Mouse (Mus musculus) WW6 (cell line): ENCODE data around the gene Epha1.

Experiments
- DNase-seq: peaks from one replicate; pipeline ENCODE4 v3.0.0-alpha.2; 2013; ENCODE audit warnings: low read depth, low spot score

Gene Epha1

DNA sequence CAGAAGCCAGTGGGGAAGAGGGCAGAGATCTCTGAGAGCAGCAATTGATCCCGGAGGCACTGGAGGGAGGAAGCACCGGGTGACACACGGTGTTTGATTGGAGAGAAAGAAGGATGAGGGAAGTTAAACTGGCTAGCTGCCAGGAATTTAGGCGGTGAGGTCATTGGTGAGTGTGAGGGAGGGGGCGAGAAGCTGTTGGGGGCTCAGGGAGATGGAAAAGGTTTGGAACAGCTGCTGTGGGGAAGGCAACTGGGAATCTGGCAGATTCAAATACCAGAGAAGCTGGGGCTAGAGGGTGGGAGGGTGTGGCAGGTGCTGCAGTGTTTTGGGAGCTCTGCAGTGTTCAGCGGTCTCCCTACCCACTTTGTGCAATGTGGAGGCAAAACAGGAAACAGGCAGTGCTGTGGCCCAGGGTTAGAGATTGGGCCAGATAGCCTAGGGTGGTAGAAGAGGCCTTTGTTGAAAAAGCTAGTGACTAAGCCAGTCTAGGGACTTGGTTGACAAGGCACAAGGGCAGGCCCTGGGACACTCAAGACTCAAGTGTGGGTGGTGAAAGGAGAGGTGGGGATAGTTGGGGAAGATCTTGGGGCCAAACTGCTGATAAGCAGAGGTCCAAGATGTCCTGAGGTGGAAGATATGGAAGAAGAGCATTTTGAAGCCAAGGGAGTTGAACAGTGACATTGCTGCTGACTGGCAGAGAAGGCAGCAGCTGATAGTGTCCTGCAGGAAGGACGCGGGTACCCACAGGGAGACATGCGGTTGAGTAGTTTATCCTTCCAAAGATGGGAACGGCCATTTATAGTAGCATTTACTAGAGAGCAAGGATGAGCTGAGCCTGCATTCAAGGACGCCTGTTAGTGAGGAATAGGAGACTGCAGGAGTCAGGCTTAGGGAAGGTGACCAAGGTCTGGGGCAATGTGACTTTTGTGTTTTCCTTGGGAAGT lies 18.7 kb downstream of the Epha1 start:
- DNase-seq, result no peak

DNA sequence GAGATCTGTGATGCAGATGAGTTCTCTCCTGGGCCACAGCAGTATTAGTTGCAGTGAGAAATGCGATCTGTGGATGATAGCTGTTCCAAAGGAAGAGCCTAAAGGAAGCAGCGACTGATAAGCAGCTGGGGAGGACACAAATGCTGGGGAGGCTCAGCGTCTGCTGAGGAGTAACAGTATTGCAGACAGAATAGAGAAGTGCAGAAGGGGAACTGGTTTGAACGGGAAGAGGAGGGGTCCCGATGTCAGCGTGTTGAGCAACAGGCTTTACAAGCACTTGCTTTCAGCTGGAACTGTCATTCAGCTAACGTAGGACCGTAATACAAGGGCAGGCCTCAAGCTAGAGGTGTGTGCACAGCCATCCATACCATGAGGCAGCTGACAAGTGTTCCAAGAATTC lies 19.9 kb downstream of the Epha1 start:
- DNase-seq, result no peak

DNA sequence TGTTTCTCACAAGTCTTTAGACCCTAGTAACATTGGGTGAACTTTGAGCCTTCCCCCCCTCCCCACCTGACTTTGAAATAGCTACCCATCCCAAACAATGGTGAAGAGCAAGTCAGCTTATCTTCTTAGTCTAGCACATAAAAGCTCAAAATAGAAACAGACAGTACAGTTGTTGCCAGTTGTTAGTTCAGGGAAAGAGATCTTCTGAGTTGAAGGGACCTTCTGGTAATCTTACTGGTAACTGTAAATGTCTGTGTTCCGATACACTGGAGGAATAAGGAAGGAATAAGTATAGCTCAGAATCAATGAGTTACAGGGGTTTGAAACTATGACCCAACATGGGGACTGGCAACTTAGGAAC lies 20.6 kb downstream of the Epha1 start:
- DNase-seq, result no peak

DNA sequence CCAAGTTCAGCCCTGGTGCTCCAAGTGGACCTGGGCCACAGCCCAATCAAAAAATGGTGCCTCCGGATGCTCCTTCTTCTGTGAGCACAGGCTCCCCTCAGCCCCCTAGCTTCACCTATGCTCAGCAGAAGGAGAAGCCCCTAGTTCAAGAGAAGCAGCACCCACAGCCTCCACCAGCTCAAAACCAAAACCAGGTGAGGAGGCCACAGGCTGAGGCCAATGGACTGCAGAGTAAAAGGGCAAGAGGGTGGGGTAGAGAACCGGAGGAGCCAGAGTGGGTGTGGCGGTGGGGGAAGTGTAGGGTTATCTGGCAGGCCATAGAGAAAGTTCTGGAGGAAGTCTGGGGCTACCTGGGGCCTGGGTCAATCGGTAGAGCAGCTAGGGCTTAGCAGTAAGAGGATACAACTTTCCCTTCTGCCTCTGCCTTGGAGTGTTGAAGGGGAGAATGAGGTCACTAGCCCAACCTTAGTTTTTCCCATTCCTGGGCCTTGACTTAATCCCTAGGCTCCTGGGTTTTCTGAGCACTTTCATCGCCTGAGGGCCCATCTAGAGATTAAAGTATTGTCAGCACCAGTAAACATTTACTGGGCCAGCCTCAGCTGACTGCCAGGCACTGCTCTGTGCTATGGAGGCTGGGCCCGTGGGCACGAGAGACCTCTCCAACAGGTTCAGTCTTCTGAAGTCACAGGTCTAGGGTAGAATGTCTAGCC lies 21.1 kb downstream of the Epha1 start:
- DNase-seq, result no peak

DNA sequence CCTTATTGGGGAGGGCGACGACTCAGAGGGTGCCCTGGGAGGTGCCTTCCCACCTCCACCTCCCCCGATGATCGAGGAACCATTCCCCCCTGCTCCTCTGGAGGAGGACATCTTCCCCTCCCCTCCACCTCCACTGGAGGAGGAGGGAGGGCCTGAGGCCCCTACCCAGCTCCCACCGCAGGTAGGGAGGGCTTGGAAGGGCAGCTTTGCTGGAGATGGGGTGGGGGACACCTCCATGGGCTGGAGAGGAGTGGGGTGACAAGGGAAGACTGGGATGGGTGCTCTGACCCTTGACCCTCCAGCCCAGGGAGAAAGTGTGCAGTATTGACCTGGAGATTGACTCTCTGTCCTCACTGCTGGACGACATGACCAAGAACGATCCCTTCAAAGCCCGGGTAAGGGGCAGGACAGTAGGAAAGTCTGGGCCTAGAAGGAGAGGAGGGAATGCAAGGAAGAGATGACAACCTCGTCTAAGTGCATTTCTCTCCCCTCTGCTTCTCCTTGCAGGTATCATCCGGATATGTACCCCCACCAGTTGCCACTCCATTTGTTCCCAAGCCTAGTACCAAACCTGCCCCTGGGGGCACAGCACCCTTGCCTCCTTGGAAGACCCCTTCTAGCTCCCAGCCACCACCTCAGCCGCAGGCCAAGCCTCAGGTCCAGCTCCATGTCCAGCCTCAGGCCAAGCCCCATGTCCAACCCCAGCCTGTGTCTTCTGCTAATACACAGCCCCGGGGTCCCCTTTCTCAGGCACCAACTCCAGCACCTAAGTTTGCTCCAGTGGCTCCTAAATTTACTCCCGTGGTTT lies 21.9 kb downstream of the Epha1 start:
- no peak for DNase-seq

DNA sequence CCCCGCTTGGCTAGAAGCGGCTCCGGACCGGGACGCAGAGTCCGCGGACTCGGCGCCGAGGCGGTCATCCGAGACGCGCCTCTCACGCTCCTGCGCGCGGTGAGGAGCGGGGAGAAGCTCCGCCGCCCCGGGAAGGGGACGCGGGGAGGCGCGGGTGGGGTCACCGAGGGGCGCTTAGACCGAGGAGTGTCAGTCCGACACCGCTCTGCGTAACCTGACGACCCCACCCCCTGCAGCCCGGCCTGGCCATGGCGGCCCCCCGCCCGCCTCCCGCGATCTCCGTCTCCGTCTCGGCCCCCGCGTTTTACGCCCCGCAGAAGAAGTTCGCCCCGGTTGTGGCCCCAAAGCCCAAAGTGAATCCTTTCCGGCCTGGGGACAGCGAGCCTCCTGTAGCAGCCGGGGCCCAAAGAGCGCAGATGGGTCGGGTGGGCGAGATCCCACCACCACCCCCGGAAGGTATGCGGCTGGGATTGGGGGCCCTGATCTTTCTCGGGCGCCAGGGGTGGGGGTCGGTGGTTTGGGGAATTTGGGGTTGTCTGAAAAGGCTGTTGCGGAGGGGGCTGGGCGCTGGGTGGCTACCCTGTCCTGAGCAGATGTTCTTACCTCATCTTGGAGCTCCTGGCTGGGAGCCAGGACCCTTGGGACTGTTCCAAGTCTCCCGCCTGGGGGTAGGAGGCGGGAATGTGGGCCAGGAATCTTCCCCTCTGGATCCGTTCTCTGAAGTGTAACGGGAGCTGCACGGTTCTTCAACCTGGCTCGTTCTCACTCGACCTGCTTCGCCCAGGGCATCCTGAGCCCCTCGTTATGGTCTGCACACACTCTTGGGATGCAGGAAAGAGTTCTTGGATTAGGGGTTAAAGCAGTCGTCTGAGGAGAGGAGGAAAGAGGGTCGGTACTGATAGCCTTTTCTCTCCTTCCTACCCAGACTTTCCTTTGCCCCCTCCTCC lies 22.8 kb downstream of the Epha1 start:
- peak; percentile 42 for DNase-seq

DNA sequence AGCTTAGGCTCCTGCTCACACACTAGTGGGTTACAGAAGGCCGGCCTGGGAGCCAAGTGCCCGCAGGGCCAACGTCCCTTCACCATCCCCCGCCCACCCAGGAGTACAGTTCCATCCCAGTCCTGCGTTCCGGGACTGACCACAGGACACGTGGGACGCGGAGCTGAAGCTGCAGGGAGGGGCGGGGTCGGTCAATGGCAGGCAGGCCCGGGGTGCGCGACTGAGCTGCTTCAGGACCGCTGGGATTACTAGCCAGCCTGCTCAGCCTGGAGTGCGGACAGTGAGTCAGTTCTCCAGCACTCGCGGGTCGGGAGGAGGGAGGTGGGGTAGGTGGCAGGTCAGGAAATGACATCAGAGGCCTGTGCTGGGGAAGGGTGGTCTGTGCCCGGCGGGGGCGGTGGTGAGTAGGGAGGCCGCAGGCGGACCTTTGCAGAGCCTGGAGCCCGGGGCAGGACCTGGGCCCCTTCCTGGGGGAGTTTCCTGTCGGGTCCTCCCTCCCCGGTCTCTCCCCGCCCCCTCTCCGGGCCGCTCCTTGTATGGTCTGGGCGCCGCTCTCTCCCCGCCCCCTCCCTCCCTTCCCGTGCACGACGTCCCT lies 23.5 kb downstream of the Epha1 start, which contains the start of gene Zyx:
Zyx (plus strand) TSS at position 205 of the 595 bp plus-strand sequence.
- peak; percentile 60 for DNase-seq

DNA sequence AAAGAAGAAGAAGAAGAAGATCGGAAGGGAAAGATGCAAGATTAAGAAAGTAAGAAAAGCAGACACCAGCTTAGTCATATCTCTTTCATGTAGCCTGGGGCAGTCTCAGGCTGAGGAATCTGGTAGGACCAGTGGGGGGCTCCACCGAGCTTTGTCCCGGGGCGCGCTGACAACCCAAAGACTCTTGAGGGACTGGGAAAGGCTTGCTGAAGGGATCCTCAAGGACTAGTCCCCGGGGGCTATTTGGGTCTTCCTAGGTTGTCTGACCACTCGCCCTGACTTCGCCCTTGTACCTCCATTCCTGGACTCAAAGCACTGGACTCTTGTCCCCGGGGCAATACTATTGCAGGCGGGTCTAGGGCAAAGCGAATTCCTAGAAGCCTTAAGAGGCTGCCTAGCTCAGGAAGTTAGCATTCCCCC lies 24.1 kb downstream of the Epha1 start:
- DNase-seq, result no peak

DNA sequence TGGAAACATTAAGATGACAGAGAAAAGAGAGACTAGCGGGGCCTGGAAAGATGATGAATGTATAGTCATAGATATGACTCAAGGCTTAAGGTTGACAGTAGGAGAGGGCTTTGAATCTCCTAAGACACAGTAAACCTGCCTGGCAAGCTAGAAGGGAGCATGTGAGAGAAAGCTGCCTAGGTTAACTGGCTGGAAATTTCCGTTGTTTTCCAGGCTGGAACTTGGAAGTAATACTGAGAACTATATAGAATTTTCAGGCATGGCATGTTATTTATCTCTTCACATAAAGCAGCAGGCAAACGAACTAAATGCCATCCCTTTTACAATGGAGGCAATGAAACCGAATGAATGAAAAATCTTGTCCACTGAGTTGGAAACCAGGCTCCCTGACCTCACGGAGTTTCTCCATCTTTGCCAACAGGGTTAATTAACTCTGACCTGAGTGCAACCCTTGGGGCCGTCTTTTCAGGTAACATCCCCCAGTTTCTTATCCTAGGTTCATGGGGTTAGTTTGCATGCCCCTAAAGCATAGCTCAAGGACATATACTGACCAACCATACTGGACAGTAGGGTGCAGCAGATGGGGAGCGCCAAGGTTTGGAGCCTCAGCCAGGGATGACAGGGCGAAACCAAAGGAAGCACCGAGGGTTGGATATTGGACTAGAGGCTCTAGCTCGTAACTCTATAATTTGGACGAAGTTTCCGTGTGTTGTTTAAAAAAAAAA lies 24.6 kb downstream of the Epha1 start:
- DNase-seq, result no peak

DNA sequence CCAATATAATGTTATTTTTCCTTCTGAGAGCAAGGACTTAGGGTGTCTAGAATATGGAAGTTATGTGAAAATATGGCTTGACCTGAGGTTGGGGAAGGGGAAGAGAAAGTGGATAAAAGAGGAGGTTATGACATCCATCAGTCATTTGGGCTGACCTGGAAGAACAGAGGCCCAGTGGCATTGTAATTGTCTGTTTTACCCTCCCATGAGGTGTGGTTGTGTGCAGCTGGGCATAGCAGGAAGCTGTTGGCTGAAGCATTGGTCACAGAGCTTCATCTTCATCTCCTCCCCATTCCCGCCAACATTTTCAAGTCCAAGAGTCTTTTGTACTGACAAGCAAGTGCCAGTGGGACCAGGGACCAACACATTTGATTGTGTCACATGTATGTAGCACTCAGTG lies 28.8 kb downstream of the Epha1 start:
- no peak for DNase-seq

DNA sequence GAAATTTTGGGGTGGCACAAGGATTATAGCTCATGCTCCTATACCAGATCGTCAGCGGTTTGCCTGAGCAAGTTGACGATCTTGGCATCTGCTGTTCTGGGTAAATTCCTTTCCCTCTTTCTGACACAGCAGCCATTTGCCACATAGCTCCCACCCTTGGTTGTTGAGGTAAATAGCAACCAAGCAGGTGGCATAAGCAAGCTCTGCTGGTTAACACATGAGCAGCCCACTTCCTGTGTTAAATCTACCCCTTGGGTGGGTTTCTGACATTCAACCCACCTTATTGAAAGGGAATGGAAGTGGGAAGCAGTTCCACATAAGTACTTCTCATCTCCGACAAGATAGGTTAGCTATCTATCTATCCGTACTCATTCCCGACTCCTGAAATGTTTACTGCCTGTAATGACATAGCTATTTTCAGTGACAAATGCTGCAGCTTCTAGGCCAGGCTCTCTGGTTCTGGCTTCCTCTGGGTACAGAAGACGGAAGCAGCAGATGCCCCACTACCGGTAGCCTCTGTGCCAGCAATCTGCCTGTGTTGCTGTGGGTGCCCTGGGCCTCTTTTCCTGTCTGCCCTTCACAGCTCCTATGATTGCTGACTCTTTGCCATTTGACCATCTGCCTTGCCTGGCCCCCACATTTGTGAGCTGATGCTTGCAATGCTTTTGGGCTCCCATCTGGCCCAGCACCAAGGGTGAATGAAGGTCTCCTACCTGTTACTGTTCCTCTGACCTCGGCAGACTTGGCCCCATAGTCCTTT lies 29.5 kb downstream of the Epha1 start:
- DNase-seq, result no peak

DNA sequence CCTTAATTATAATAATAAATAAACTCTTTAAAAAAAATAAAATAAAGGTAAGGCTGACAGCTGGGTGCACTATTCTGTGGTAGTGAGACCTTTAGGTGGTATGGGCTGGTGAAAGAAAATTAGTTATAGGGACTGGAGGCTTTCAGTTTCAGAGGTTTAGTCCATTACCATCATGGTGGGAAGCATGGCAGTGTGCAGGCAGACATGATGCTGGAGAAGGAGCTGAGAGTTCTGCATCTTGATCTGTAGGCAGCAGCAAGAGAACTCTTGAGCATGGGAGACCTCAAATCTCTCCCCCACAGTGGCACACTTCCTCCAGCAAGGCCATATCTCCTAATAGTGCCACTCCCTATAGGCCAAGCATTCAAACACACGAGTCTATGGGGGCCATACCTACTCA lies 30.9 kb downstream of the Epha1 start:
- no peak for DNase-seq

DNA sequence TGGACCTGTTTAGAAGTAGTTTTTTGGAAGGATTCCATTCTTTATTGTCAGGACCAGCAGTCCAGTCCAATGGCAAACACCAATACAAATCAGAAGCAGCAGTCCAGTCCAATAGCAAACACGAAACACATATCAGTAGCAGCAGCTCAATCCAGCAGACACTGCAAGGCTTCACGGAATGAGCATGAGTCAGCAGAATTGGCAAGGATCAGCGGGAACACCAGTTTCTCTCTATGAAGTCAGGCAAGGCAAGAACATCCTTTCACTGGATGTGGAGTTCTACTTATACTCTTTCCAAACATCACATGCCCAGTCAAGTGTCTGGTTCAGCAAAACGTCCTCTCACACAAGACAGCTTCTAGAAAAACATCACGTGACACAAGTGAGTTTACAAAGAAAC lies 33.1 kb downstream of the Epha1 start:
- DNase-seq, result no peak

DNA sequence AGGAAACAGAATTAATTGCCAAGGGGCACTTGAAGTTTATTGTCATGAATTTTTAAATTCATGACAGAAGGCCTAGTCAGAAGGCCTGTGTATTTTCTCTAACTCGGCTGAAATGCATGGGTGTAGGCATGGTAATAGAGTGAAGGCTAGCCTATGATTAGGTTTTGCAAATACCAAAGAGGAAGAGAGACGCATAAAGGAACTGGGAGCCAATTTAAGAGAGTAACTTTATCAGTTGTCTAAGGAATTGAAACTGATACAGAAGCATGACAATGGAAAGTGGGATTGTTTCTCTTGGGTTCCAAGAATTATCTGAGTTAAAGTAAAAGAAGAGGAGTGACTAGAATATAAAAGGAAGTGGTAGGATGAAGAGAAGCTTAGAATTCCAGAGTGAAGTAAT lies 33.9 kb downstream of the Epha1 start:
- DNase-seq, result no peak

DNA sequence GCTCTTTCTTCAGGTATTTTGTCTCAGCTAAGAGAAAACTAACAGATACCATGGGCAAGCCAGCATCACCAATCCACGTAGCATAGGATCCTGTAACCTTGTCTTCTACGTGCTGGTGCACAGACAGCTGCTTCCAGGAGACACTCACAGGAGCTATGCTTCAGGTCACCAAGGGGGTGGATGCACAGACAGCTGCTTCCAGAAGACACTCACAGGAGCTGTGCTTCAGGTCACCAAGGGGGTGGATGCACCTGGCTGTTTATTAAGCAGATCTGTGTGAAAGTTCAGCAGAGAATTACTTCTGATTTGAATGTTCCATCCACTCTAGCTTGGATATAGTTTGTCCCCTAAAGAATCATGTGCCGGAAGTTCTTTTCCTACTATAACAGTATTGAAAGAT lies 42.1 kb downstream of the Epha1 start:
- no peak for DNase-seq

DNA sequence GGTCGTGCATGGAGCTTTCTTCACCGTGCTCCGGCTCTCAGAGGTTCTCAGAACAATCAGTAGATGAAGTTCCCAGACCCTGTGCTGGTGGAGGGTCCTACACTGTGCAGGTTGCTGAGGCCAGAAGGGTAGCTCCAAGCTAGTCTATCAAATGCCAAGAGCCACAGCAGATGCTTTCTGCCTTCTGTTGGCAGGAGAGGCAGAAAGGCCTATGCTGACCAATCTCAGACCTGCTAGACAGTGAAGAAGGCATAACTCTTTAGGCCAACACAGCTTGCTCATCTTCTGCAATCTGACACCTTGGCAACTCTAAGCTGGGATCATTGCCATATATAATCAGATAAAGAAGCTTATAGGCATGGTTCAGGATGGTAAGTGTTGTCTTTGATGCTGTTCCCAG lies 42.9 kb downstream of the Epha1 start:
- no peak for DNase-seq

DNA sequence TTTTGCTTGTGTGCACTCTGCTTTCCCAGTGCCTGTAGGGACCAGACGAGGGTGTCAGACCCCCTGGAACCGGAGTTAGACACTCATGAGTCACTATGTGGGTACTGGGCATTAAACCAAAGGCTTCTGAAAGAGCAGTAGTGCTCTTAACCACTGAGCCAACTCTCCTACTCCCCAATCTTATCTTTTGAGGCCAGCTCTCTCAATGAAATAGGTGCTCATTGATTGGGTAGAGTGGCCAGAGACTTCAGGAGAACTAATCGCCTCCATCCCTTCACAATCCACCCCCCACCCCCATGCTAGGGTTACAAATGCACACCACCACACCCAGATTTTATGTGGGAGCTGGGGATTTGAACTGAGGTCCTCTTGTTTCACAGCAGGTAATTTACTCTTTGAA lies 44.3 kb downstream of the Epha1 start:
- no peak for DNase-seq

DNA sequence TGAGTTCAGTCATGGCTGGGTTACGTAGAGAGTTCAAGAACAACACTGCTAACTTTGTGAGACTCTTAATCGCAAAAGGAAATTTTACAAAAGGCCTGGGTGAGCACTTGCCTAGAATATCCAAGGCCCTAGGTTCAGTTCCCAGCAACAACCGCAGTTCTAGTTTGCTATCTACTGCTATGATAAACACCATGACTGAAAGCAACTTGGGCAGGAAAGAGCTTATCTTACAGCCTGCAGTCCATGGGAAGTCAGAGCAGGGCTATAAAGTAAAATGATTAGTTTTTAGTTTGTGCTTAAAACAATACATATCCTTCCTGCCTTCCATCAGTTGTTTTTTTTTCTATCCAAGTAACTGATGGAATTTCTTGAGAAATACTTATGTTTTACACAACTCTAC lies 46.6 kb downstream of the Epha1 start:
- no peak for DNase-seq

DNA sequence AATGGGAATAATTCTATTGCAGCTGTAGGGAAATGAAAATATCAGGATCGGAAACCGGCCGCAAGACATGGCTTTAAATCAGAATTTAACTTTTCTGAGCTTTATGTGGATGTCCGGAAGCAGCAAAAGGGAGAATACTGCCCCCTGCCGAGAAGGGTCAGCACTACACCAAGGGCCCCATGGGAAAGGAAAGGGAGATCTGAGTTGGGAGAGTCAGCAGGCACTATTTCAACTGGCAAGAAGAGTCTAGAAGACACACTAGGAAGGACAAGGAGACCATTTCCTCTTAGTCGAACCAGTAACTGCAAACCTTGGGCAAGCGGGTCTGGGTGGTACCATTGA lies 47.8 kb downstream of the Epha1 start:
- DNase-seq, result peak; percentile 49
